Mouse (Mus musculus): ENCODE measurements around the gene Vrk3.

GRCm38 (mm10) chr7:44741361-44741760, 6.9 kb upstream of the Vrk3 start:
- TF ChIP-seq CTCF (IDR thresholded peaks at IDR 0.05; ENCODE audit: low read depth, low read length) (no peak), EP300 (IDR thresholded peaks at IDR 0.05; ENCODE audit: insufficient read depth, low read depth, low read length) (no peak), POLR2A (IDR thresholded peaks at IDR 0.05; ENCODE audit: insufficient read depth, low read length) (no peak)
